Comparison of ENCODE assay signal across 26 mouse cellular contexts in the genomic region with DNA sequence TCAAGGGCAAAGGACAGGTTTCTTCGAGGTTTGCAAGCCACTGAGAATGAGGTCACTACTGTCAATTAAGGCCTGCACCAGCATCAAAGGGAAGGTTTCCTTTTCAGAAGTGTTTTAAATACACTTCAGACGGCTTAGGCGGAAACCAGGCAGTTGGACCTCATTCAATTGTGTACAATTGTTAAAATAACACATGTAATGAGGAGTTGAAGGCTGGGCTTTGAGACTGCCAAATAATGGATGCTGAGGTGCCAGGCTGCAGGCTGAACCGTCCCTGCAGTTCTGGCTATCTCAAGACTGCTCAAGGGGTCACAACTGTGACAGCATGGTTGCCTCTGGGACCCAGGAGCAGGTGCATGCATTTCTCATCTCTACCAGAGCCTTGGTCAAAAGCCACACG.
DNase-seq lines count a peak whose midpoint lies in the region; ATAC-seq lines count a peak whose summit lies in the region.
"Had no signal": no experiment of that assay in that cellular context is flagged by ENCODE, and none has a peak within 500 bp of the region (broad histone marks: within the 10 kb centered on the region; RNA-seq: fewer than 3 reads in every experiment).

No protein-coding gene starts in this region.

- no peak for DNase-seq in ovary, postnatal 10 days (ENCODE audit: low spot score)
- no peak for DNase-seq in right cerebral cortex, postnatal 10 days (ENCODE audit: low spot score in 2 of 2)
- DNase-seq: cerebellum, adult 18-20 months; cerebellum, postnatal 14 days; gastrocnemius, adult 2 months; kidney, adult 9 months; kidney, postnatal 25 days; liver, embryonic 13.5 days; midbrain, embryonic 14.5 days; right cerebral cortex, postnatal 14 days; thymus, adult 2 months; thymus, postnatal 4 days had no signal

- no peak overlapping the region for H3K9ac ChIP-seq in hindbrain, embryonic 12.5 days
- H3K9ac ChIP-seq in hindbrain, embryonic 16.5 days (ENCODE audit: low read depth, low read length) = no peak overlapping the region
- no peak overlapping the region for H3K9ac ChIP-seq in midbrain, embryonic 13.5 days (replicated peaks)
- H3K9ac ChIP-seq in midbrain, embryonic 15.5 days = no peak overlapping the region
- no peak overlapping the region for H3K9ac ChIP-seq in forebrain, embryonic 16.5 days (replicated peaks; ENCODE audit: low read depth, low read length)
- H3K9ac ChIP-seq: embryonic facial prominence, embryonic 12.5 days; hindbrain, embryonic 15.5 days; intestine, embryonic 15.5 days; liver, embryonic 13.5 days; lung, embryonic 15.5 days; neural tube, embryonic 13.5 days had no signal

- ATAC-seq in hindbrain, embryonic 12.5 days (ENCODE audit: low FRiP score) = 0 out of 2 replicates have a peak, but pooled peaks have one; percentile 16
- no peak for ATAC-seq in hindbrain, embryonic 16.5 days
- ATAC-seq in midbrain, embryonic 13.5 days = peak; percentile 34; the same call in 1 of the 2 replicates
- ATAC-seq in midbrain, embryonic 15.5 days (replicated peaks) = no peak
- peak; percentile 74 for ATAC-seq in forebrain, embryonic 16.5 days
- ATAC-seq: intestine, embryonic 15.5 days had no signal

- WGBS in hindbrain, embryonic 12.5 days = 44% methylated on average over 5 of the region's 5 CpGs
- WGBS in hindbrain, embryonic 16.5 days = 32% methylated on average over 5 of the region's 5 CpGs
- WGBS in midbrain, embryonic 13.5 days = 26% methylated on average over 5 of the region's 5 CpGs
- WGBS in midbrain, embryonic 15.5 days = 21% methylated on average over 5 of the region's 5 CpGs
- WGBS in forebrain, embryonic 16.5 days = 8% methylated on average over 5 of the region's 5 CpGs

- H3K27me3 ChIP-seq in hindbrain, embryonic 12.5 days = no peaks in the 10 kb centered on the region
- H3K27me3 ChIP-seq in hindbrain, embryonic 16.5 days (replicated peaks; ENCODE audit: control insufficient read depth, insufficient read depth, low read length) = no peaks in the 10 kb centered on the region
- H3K27me3 ChIP-seq in midbrain, embryonic 13.5 days = no peaks in the 10 kb centered on the region
- H3K27me3 ChIP-seq in midbrain, embryonic 15.5 days (replicated peaks) = no peaks in the 10 kb centered on the region
- H3K27me3 ChIP-seq in forebrain, embryonic 16.5 days (replicated peaks; ENCODE audit: control insufficient read depth, insufficient read depth, low read length) = no peaks in the 10 kb centered on the region
- H3K27me3 ChIP-seq: embryonic facial prominence, embryonic 12.5 days; hindbrain, embryonic 15.5 days; intestine, embryonic 15.5 days; liver, embryonic 13.5 days; lung, embryonic 15.5 days; neural tube, embryonic 13.5 days had no signal

- no peak overlapping the region for H3K4me2 ChIP-seq in hindbrain, embryonic 12.5 days (replicated peaks)
- no peak overlapping the region for H3K4me2 ChIP-seq in hindbrain, embryonic 16.5 days (ENCODE audit: low read length)
- no peak overlapping the region for H3K4me2 ChIP-seq in midbrain, embryonic 13.5 days (replicated peaks)
- H3K4me2 ChIP-seq in midbrain, embryonic 15.5 days = no peak overlapping the region
- peak overlapping the region; percentile 5; the same call in 1 of the 2 replicates for H3K4me2 ChIP-seq in forebrain, embryonic 16.5 days (ENCODE audit: low read length)
- H3K4me2 ChIP-seq: embryonic facial prominence, embryonic 12.5 days; hindbrain, embryonic 15.5 days; intestine, embryonic 15.5 days; liver, embryonic 13.5 days; lung, embryonic 15.5 days; neural tube, embryonic 13.5 days had no signal

- peaks cover 17% of the 10 kb centered on the region; the same call in 1 of the 2 replicates for H3K4me1 ChIP-seq in hindbrain, embryonic 12.5 days
- H3K4me1 ChIP-seq in hindbrain, embryonic 16.5 days (ENCODE audit: control insufficient read depth, insufficient read depth, low read depth, low read length) = no peaks in the 10 kb centered on the region; the same call in 1 of the 2 replicates
- peaks cover 30% of the 10 kb centered on the region for H3K4me1 ChIP-seq in midbrain, embryonic 13.5 days (replicated peaks)
- H3K4me1 ChIP-seq in midbrain, embryonic 15.5 days = peaks cover 9% of the 10 kb centered on the region
- H3K4me1 ChIP-seq in forebrain, embryonic 16.5 days (replicated peaks; ENCODE audit: control insufficient read depth, insufficient read depth, low read length) = peaks cover 24% of the 10 kb centered on the region
- H3K4me1 ChIP-seq: embryonic facial prominence, embryonic 12.5 days; intestine, embryonic 15.5 days; liver, embryonic 13.5 days had no signal

- no peak overlapping the region for H3K4me3 ChIP-seq in hindbrain, embryonic 12.5 days
- no peak overlapping the region for H3K4me3 ChIP-seq in hindbrain, embryonic 16.5 days (ENCODE audit: low read length)
- no peak overlapping the region for H3K4me3 ChIP-seq in midbrain, embryonic 13.5 days (replicated peaks)
- no peak overlapping the region for H3K4me3 ChIP-seq in midbrain, embryonic 15.5 days
- no peak overlapping the region for H3K4me3 ChIP-seq in forebrain, embryonic 16.5 days (replicated peaks; ENCODE audit: low read length)
- H3K4me3 ChIP-seq: embryonic facial prominence, embryonic 12.5 days; erythroblast, embryonic 14.5 days; gastrocnemius, adult 2 months; hindbrain, embryonic 15.5 days; intestine, embryonic 15.5 days; layer of hippocampus, adult 2 months; liver, embryonic 13.5 days; lung, embryonic 15.5 days; myocyte; neural tube, embryonic 13.5 days had no signal

- H3K27ac ChIP-seq in hindbrain, embryonic 12.5 days = no peak overlapping the region
- H3K27ac ChIP-seq in hindbrain, embryonic 16.5 days (ENCODE audit: low read depth, low read length) = no peak overlapping the region
- peak overlapping the region; percentile 33 for H3K27ac ChIP-seq in midbrain, embryonic 13.5 days
- H3K27ac ChIP-seq in midbrain, embryonic 15.5 days = no peak overlapping the region
- peak overlapping the region; percentile 83 for H3K27ac ChIP-seq in forebrain, embryonic 16.5 days (ENCODE audit: low read length)
- H3K27ac ChIP-seq: embryonic facial prominence, embryonic 12.5 days; gastrocnemius, adult 2 months; hindbrain, embryonic 15.5 days; intestine, embryonic 15.5 days; layer of hippocampus, adult 2 months; liver, embryonic 13.5 days; lung, embryonic 15.5 days; neural tube, embryonic 13.5 days; stomach, postnatal 0 days had no signal

- no peaks in the 10 kb centered on the region for H3K36me3 ChIP-seq in hindbrain, embryonic 12.5 days
- H3K36me3 ChIP-seq in hindbrain, embryonic 16.5 days (ENCODE audit: control insufficient read depth, insufficient read depth, low read length) = no peaks in the 10 kb centered on the region; the same call in 1 of the 2 replicates
- no peaks in the 10 kb centered on the region for H3K36me3 ChIP-seq in midbrain, embryonic 13.5 days
- no peaks in the 10 kb centered on the region for H3K36me3 ChIP-seq in midbrain, embryonic 15.5 days (replicated peaks)
- no peaks in the 10 kb centered on the region for H3K36me3 ChIP-seq in forebrain, embryonic 16.5 days (ENCODE audit: control insufficient read depth, insufficient read depth)
- H3K36me3 ChIP-seq: embryonic facial prominence, embryonic 12.5 days; hindbrain, embryonic 15.5 days; intestine, embryonic 15.5 days; liver, embryonic 13.5 days; lung, embryonic 15.5 days; neural tube, embryonic 13.5 days had no signal

- H3K9me3 ChIP-seq in hindbrain, embryonic 12.5 days (replicated peaks) = peaks cover 5% of the 10 kb centered on the region; the same call in 1 of the 2 replicates
- peaks cover 6% of the 10 kb centered on the region; the same call in 1 of the 2 replicates for H3K9me3 ChIP-seq in hindbrain, embryonic 16.5 days (ENCODE audit: control insufficient read depth, low read length)
- 0 out of 2 replicates have a peak, but pooled peaks cover 2% of the 10 kb centered on the region for H3K9me3 ChIP-seq in midbrain, embryonic 13.5 days
- no peaks in the 10 kb centered on the region for H3K9me3 ChIP-seq in midbrain, embryonic 15.5 days
- H3K9me3 ChIP-seq in forebrain, embryonic 16.5 days (ENCODE audit: control insufficient read depth, low read length) = peaks cover 3% of the 10 kb centered on the region; the same call in 1 of the 2 replicates
- H3K9me3 ChIP-seq: embryonic facial prominence, embryonic 12.5 days; hindbrain, embryonic 15.5 days; intestine, embryonic 15.5 days; liver, embryonic 13.5 days; lung, embryonic 15.5 days; neural tube, embryonic 13.5 days had no signal

Comparison
In these comparisons a context has a peak if more than half of its experiments do, and no peak if none do; other contexts are left out.
1. ATAC-seq: peak in hindbrain, embryonic 12.5 days (single experiment), midbrain, embryonic 13.5 days (single experiment) and forebrain, embryonic 16.5 days (single experiment); none in hindbrain, embryonic 16.5 days (single experiment) and midbrain, embryonic 15.5 days (single experiment).
2. H3K27ac ChIP-seq: peak in midbrain, embryonic 13.5 days (single experiment) and forebrain, embryonic 16.5 days (single experiment); none in hindbrain, embryonic 12.5 days (single experiment), hindbrain, embryonic 16.5 days (single experiment) and midbrain, embryonic 15.5 days (single experiment).